Mouse (Mus musculus) heart, postnatal 4 days (tissue): ENCODE data around the gene B3galt1. TPM values are rescaled to one million over a fixed set of nuclear protein-coding genes. Genes with fewer than 3 reads are reported as not detected.

ENCODE experiments used
- DNase-seq: peaks from one replicate; pipeline ENCODE4 v3.0.0; 2021
- total RNA-seq, 2 experiments: library from RNA; stranded (reverse); gene quantifications; 2 replicates each; pipeline ENCODE4 v1.2.3; 2021

The B3galt1 gene
- total RNA-seq, 2 experiments from 2014 or later = 6.6 to 6.7 TPM

GRCm38 (mm10) chr2:67948408-67948807 lies 382.7 kb downstream of the B3galt1 start:
- DNase-seq = no peak

GRCm38 (mm10) chr2:67956182-67956581 lies 390.5 kb downstream of the B3galt1 start:
- no peak for DNase-seq

GRCm38 (mm10) chr2:67957561-67957960 lies 391.9 kb downstream of the B3galt1 start:
- no peak for DNase-seq

- no peak for DNase-seq
Measured at GRCm38 (mm10) chr2:67960711-67961110, 395.0 kb downstream of the B3galt1 start.

DNA sequence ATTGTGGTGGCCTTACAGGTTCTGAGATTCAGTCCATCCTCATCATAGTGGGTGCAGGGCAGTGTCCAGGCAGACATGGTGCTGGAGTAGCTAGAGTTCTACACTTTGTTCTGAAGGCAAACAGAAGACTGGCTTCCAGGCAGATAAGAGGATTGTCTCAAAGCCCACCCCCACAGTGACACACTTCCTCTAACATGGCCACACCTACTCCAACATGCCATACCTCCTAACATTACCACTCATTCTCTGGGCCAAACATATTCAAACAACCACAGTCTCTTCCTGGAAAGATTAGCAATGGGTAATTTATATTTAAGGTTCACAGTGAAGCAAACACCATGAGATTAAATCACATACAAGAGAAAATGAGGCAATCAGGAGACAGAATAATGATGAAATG lies 403.1 kb downstream of the B3galt1 start:
- DNase-seq = no peak

GRCm38 (mm10) chr2:67971091-67971490 lies 405.4 kb downstream of the B3galt1 start:
- DNase-seq = no peak

- DNase-seq = no peak
Measured at GRCm38 (mm10) chr2:67971576-67971975, 405.9 kb downstream of the B3galt1 start.

GRCm38 (mm10) chr2:67975764-67976163 lies 410.1 kb downstream of the B3galt1 start:
- no peak for DNase-seq

DNA sequence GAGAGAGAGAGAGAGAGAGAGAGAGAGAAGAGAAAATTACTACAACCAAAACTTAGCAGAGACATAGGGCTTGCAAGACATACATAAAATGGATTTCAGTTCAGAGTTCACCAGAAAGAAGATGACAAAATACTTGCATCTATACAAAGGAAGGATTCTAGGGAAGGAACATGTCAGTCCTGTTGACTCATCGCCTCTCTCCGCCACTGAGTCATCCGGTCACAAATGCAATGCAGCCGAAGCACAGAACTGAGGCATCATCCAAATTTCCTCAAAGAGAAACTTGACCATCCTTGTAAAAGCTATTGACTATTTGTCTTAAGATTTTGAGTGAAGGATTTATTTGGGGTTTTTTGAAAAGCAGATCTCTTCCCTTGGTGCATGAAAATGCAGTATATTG lies 410.8 kb downstream of the B3galt1 start:
- no peak for DNase-seq

- no peak for DNase-seq
Measured at GRCm38 (mm10) chr2:67977620-67978262, 412.1 kb downstream of the B3galt1 start.

GRCm38 (mm10) chr2:67983563-67983962 lies 417.9 kb downstream of the B3galt1 start:
- no peak for DNase-seq

- DNase-seq = no peak
Measured at GRCm38 (mm10) chr2:67985133-67985532, 419.5 kb downstream of the B3galt1 start.

DNA sequence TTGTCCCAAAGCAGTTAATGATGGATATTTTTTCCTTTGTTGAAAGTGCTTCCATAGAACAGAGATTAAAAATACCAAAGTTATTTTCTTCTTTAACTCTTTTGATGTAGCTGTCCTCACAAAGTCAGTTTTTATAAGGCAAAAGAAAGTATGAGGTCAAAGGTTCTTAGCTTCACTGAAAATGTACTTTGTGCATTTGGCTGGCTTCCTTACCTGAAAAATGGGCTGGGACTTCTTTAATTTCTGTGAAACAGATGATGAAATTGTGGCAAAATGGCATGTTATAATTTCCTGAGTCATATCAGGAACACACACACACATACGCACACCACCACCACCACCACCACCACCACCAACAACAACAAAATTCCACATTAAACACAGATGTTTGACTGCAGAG lies 427.8 kb downstream of the B3galt1 start:
- no peak for DNase-seq

DNA sequence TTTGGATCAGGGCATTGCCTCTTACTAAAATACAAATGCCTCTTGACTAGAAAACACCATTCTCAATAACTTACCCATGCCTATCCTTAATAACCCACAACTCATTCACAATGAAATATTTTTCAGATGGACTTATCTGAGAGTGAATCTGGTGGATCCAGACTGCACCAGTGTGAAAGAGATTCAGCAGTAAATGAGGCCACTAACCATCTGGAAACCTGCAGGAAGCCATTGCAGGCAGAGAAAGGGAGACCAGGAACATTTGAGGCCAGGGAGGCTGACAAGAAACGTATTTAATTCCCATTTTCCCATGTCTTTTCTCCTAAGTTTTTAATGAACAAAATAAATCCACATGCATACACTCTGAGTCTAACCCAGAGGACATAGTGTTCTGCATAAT lies 437.4 kb downstream of the B3galt1 start:
- DNase-seq = no peak

- DNase-seq = no peak
Measured at GRCm38 (mm10) chr2:68005210-68005609, 439.5 kb downstream of the B3galt1 start.

- no peak for DNase-seq
Measured at GRCm38 (mm10) chr2:68005711-68006110, 440.0 kb downstream of the B3galt1 start.

DNA sequence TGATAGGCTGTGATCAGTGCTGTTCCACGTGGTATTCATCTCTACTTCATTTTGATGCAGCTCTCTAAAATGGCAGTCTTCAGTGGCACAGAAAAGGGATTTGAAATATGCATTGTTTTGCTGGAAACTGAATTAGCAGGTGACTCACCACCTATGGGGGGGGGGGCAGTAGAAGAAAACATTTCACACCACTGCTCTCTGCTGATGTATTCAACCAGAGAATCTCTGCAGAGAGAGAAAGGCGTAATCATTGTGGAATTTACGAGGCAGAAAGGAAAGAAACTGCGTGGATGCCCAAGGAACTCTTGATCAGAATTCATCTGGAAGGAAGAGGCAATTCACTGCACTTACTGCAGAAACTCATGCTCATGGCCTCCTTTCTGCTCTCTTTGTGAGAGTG lies 445.7 kb downstream of the B3galt1 start:
- DNase-seq = no peak

GRCm38 (mm10) chr2:68020251-68020680 lies 454.6 kb downstream of the B3galt1 start:
- DNase-seq = no peak

GRCm38 (mm10) chr2:68021541-68022152 lies 456.0 kb downstream of the B3galt1 start:
- no peak for DNase-seq

- no peak for DNase-seq
Measured at GRCm38 (mm10) chr2:68028811-68029210, 463.1 kb downstream of the B3galt1 start.

- no peak for DNase-seq
Measured at GRCm38 (mm10) chr2:68034711-68035110, 469.0 kb downstream of the B3galt1 start.

DNA sequence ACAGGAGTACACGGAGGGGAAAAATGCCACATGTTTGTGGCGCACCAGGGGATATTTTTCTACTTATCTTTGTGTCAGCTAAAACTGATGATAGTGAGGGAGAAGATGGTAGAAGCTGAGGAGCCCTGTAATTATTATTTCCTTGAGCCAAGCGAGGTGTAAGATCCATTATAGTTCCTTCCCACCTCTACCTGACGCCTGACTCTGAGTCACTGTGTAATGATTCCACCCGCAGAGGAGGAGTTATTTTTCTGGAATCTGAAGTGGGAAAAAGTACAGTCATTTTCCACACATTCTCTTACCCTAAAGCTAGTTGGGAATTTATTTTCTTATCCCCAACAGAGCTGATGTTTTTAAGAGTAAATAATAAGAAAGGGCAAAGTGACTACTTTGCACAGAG lies 475.1 kb downstream of the B3galt1 start:
- no peak for DNase-seq

GRCm38 (mm10) chr2:68052481-68052880 lies 486.8 kb downstream of the B3galt1 start:
- no peak for DNase-seq

GRCm38 (mm10) chr2:68053243-68053642 lies 487.6 kb downstream of the B3galt1 start:
- no peak for DNase-seq
